Mouse (Mus musculus): ENCODE measurements around the gene Zfp638.

DNA sequence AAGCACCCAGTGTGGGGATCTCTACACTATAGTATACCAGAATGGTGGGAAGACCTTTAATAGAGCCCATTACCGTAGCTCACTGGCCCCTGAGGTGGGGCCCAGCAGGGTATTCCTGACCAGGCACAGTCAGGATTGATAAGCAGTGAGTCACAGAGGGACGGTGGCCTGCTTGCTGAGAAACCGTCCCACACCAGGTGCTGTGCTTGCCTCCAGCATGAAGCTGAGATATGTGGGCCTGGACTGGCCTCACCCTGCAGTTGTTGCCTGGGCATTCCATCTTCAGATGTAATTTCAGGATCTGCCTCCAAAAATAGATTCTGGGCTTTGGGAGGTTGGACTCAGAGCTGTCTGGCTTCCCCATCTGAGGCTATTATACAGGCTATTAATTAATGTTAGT, 155.1 kb downstream of the Zfp638 start:
- no peak for TF ChIP-seq CTCF (IDR thresholded peaks at IDR 0.05; ENCODE audit: control insufficient read depth, insufficient read depth, insufficient replicate concordance, low read depth, low read length)
- TF ChIP-seq POLR2A (IDR thresholded peaks at IDR 0.05; ENCODE audit: control insufficient read depth, low read depth, low read length): no peak
